ENCODE assay signal across 19 mouse cellular contexts in genomic region chr8:106570386-106570785, GRCm38 (mm10). TPM values are rescaled to one million over a fixed set of nuclear protein-coding genes. Genes with fewer than 3 reads are reported as not detected.
A peak's percentile ranks its signal among the peaks of the same experiment; 100 is the strongest.
DNase-seq lines count a peak whose midpoint lies in the region; ATAC-seq and TF ChIP-seq lines count a peak whose summit lies in the region.
"Had no signal": no experiment of that assay in that cellular context is flagged by ENCODE, and none has a peak within 500 bp of the region (broad histone marks: within the 10 kb centered on the region; RNA-seq: fewer than 3 reads in every experiment).

No protein-coding gene starts in this region.

- DNase-seq in liver, adult 2 months (ENCODE audit: extremely low read depth, low read depth, low spot score) = peak; percentile 79
- DNase-seq in liver = no peak
- DNase-seq in retina, embryonic 14.5 days (ENCODE audit: low spot score) = peak; percentile 23
- DNase-seq in embryo, embryonic 9.5 days (ENCODE audit: extremely low spot score) = no peak
- DNase-seq in gastrocnemius, postnatal 4 days (ENCODE audit: low spot score in 2 of 2) = no peak
- no peak for DNase-seq in embryo, embryonic 11 days
- DNase-seq in forebrain, postnatal 0 days = no peak
- DNase-seq: cerebellum, adult 9-10 months; lung, postnatal 14 days; right cerebral cortex, postnatal 4 days had no signal

- no peaks in the 10 kb centered on the region for H3K27me3 ChIP-seq in liver, adult 2 months (ENCODE audit: control insufficient read depth, insufficient read depth, low read length)
- no peaks in the 10 kb centered on the region for H3K27me3 ChIP-seq in kidney, embryonic 15.5 days
- no peaks in the 10 kb centered on the region for H3K27me3 ChIP-seq in forebrain, postnatal 0 days (ENCODE audit: insufficient read depth, low read length)
- H3K27me3 ChIP-seq: forebrain, embryonic 13.5 days; heart, embryonic 12.5 days; limb, embryonic 12.5 days had no signal

- no peaks in the 10 kb centered on the region for H3K79me2 ChIP-seq in liver, adult 2 months (ENCODE audit: control insufficient read depth, insufficient read depth, low read length)

- WGBS in liver, adult 2 months = 34% methylated on average over 4 of the region's 4 CpGs
- WGBS in kidney, embryonic 15.5 days = 44% methylated on average over 4 of the region's 4 CpGs
- WGBS in forebrain, postnatal 0 days = 84% methylated on average over 4 of the region's 4 CpGs

- peak overlapping the region; percentile 58 for H3K27ac ChIP-seq in liver, adult 2 months (replicated peaks; ENCODE audit: insufficient read depth, low read depth, low read length)
- H3K27ac ChIP-seq in kidney, embryonic 15.5 days = peak overlapping the region; percentile 35; the same call in 1 of the 2 replicates
- no peak overlapping the region for H3K27ac ChIP-seq in forebrain, postnatal 0 days (ENCODE audit: low read depth, low read length)
- H3K27ac ChIP-seq: forebrain, embryonic 13.5 days; hindbrain, embryonic 14.5 days; limb, embryonic 12.5 days had no signal

- no peak for TF ChIP-seq POLR2A in liver, adult 2 months (IDR thresholded peaks at IDR 0.05; ENCODE audit: extremely low read depth, insufficient read depth, low read length)

- no peaks in the 10 kb centered on the region for H3K9me3 ChIP-seq in kidney, embryonic 15.5 days (replicated peaks)
- no peaks in the 10 kb centered on the region for H3K9me3 ChIP-seq in forebrain, postnatal 0 days (ENCODE audit: low read length)
- H3K9me3 ChIP-seq: forebrain, embryonic 13.5 days; G1E; heart, embryonic 12.5 days; limb, embryonic 12.5 days had no signal

- ATAC-seq in kidney, embryonic 15.5 days (replicated peaks; ENCODE audit: low FRiP score) = peak; percentile 79
- no peak for ATAC-seq in forebrain, postnatal 0 days
- ATAC-seq: CD4-positive, CD25-positive, alpha-beta regulatory T cell, adult 4 months; forebrain, embryonic 13.5 days had no signal

- TF ChIP-seq CTCF in liver, adult 2 months (IDR thresholded peaks at IDR 0.05; ENCODE audit: low read depth, low read length) = no peak
- TF ChIP-seq CTCF in forebrain, postnatal 0 days (IDR thresholded peaks at IDR 0.05; ENCODE audit: low read depth) = no peak

- no peak overlapping the region for H3K9ac ChIP-seq in liver, adult 2 months (ENCODE audit: low read depth, low read length)
- no peak overlapping the region for H3K9ac ChIP-seq in kidney, embryonic 15.5 days
- no peak overlapping the region for H3K9ac ChIP-seq in forebrain, postnatal 0 days
- H3K9ac ChIP-seq: forebrain, embryonic 13.5 days; heart, embryonic 12.5 days; hindbrain, embryonic 14.5 days; limb, embryonic 12.5 days had no signal

- H3K4me2 ChIP-seq in kidney, embryonic 15.5 days = no peak overlapping the region
- no peak overlapping the region for H3K4me2 ChIP-seq in forebrain, postnatal 0 days (ENCODE audit: low read depth)
- H3K4me2 ChIP-seq: forebrain, embryonic 13.5 days; heart, embryonic 12.5 days; hindbrain, embryonic 14.5 days; limb, embryonic 12.5 days had no signal

- H3K4me1 ChIP-seq in liver, adult 2 months (ENCODE audit: control insufficient read depth, insufficient read depth, low read length) = peaks cover 15% of the 10 kb centered on the region
- peaks cover 22% of the 10 kb centered on the region for H3K4me1 ChIP-seq in kidney, embryonic 15.5 days
- no peaks in the 10 kb centered on the region for H3K4me1 ChIP-seq in forebrain, postnatal 0 days (ENCODE audit: insufficient read depth)
- H3K4me1 ChIP-seq: forebrain, embryonic 13.5 days; heart, embryonic 12.5 days; limb, embryonic 12.5 days had no signal

- H3K4me3 ChIP-seq in liver, adult 2 months (ENCODE audit: insufficient read depth, low read depth, low read length) = no peak overlapping the region
- H3K4me3 ChIP-seq in kidney, embryonic 15.5 days (replicated peaks) = no peak overlapping the region
- no peak overlapping the region for H3K4me3 ChIP-seq in forebrain, postnatal 0 days (ENCODE audit: low read depth, low read length)
- H3K4me3 ChIP-seq: forebrain, embryonic 13.5 days; heart, embryonic 12.5 days; limb, embryonic 12.5 days had no signal

- H3K36me3 ChIP-seq in liver, adult 2 months (ENCODE audit: control insufficient read depth, insufficient read depth, low read length) = no peaks in the 10 kb centered on the region
- H3K36me3 ChIP-seq in kidney, embryonic 15.5 days = no peaks in the 10 kb centered on the region
- H3K36me3 ChIP-seq in forebrain, postnatal 0 days (ENCODE audit: insufficient read depth) = no peaks in the 10 kb centered on the region
- H3K36me3 ChIP-seq: G1E; heart, embryonic 12.5 days; limb, embryonic 12.5 days had no signal

RNA-seq across cellular contexts. Expression of gene Gm10073, which starts 2.9 kb away (rescaled TPM):
- 11.3 and 12.4 TPM in 2 replicates for total RNA-seq in liver, adult 2 months (2014; rRNA removed)
- 64.6 and 78.5 TPM in 2 replicates for polyA plus RNA-seq in liver, adult 2 months (2012; rRNA removed)
- 9.9 and 11.7 TPM in 2 replicates for polyA plus RNA-seq in kidney, embryonic 15.5 days (2015; fragmentation: Nextera tagmentation; extraction: Ambion mirVana)
- total RNA-seq in gastrocnemius, postnatal 4 days (2021) = 100 to 1,000 TPM; 157 to 177 TPM
- 41.5 and 48.4 TPM in 2 replicates for total RNA-seq in forebrain, postnatal 0 days (2014; rRNA removed)
- 5.1 and 7.1 TPM in 2 replicates for polyA plus RNA-seq in forebrain, postnatal 0 days (2015; fragmentation: Nextera tagmentation; extraction: Ambion mirVana)

RNA-seq across cellular contexts. Expression of gene Cdh1, which starts 32.8 kb away (rescaled TPM):
- 17.5 and 29.9 TPM in 2 replicates for total RNA-seq in liver, adult 2 months (2014; rRNA removed)
- 8.8 and 19.8 TPM in 2 replicates for polyA plus RNA-seq in liver, adult 2 months (2012; rRNA removed)
- polyA plus RNA-seq in kidney, embryonic 15.5 days (2015; fragmentation: Nextera tagmentation; extraction: Ambion mirVana) = 80.8 and 81.7 TPM in 2 replicates
- 1 to 10 TPM; 1.2 TPM for total RNA-seq in gastrocnemius, postnatal 4 days (2021)
- 2.5 and 3.9 TPM in 2 replicates for total RNA-seq in forebrain, postnatal 0 days (2014; rRNA removed)
- polyA plus RNA-seq in forebrain, postnatal 0 days (2015; fragmentation: Nextera tagmentation; extraction: Ambion mirVana) = 3.3 and 3.9 TPM in 2 replicates
- total RNA-seq: megakaryocyte-erythroid progenitor cell, adult 5-6 weeks had no signal
- polyA plus RNA-seq: G1E had no signal

RNA-seq across cellular contexts. Expression of gene Cdh3, which starts 59.7 kb away (rescaled TPM):
- total RNA-seq in liver, adult 2 months (2014; rRNA removed) = 0.09 and 0.13 TPM in 2 replicates
- 0.16 and 0.30 TPM in 2 replicates for polyA plus RNA-seq in liver, adult 2 months (2012; rRNA removed)
- 29.7 and 33.5 TPM in 2 replicates for polyA plus RNA-seq in kidney, embryonic 15.5 days (2015; fragmentation: Nextera tagmentation; extraction: Ambion mirVana)
- 1 to 10 TPM in 1 of 2 experiments, under 1 TPM in 1; 0.91 to 1.6 TPM for total RNA-seq in gastrocnemius, postnatal 4 days (2021)
- 0.85 and 1.3 TPM in 2 replicates for total RNA-seq in forebrain, postnatal 0 days (2014; rRNA removed)
- 1.2 and 1.4 TPM in 2 replicates for polyA plus RNA-seq in forebrain, postnatal 0 days (2015; fragmentation: Nextera tagmentation; extraction: Ambion mirVana)
- total RNA-seq: granulocyte monocyte progenitor cell, adult 5-6 weeks; megakaryocyte-erythroid progenitor cell, adult 5-6 weeks had no signal
- polyA plus RNA-seq: CD4-positive, CD25-positive, alpha-beta regulatory T cell, adult 4 months; G1E had no signal

Comparison
In these comparisons a context has a peak if more than half of its experiments do, and no peak if none do; other contexts are left out.
1. DNase-seq: peak in liver, adult 2 months (single experiment) and retina, embryonic 14.5 days (single experiment); none in liver (single experiment), embryo, embryonic 9.5 days (single experiment), gastrocnemius, postnatal 4 days (0 of 2), embryo, embryonic 11 days (single experiment) and forebrain, postnatal 0 days (single experiment).